Mouse (Mus musculus): ENCODE data around the gene Pgpep1l. TPM values are rescaled to one million over a fixed set of nuclear protein-coding genes. Genes with fewer than 3 reads are reported as not detected.
"Not testable (repeated sequence)": the region's sequence is repeated elsewhere in the genome, so short reads cannot be mapped to it uniquely, and the experiment has no call there.

Gene Pgpep1l
- polyA plus RNA-seq, 1 experiment from 2014 or later, result not detected

- 77% methylated on average over 7 of the region's 7 CpGs for WGBS
- H3K9me3 ChIP-seq (replicated peaks; ENCODE audit: control insufficient read depth, low read length, poor library complexity, severe bottlenecking), result no peaks in the 10 kb centered on the region
- H3K27ac ChIP-seq (ENCODE audit: low read length), result no peak overlapping the region
- H3K4me1 ChIP-seq (ENCODE audit: control insufficient read depth, insufficient read depth, low read length), result no peaks in the 10 kb centered on the region
- no peak overlapping the region for H3K9ac ChIP-seq (ENCODE audit: low read depth, low read length)
- no peaks in the 10 kb centered on the region for H3K36me3 ChIP-seq (ENCODE audit: control insufficient read depth, insufficient read depth, low read length)
- H3K27me3 ChIP-seq (ENCODE audit: control insufficient read depth, insufficient read depth, low read depth, low read length), result no peaks in the 10 kb centered on the region
- H3K4me2 ChIP-seq (ENCODE audit: low read length), result no peak overlapping the region
- no peak for ATAC-seq
- H3K4me3 ChIP-seq (ENCODE audit: low read depth, low read length), result no peak overlapping the region
These were observed 37.1 kb upstream of the Pgpep1l start for GRCm38 (mm10) chr7:68301160-68301559.

- H3K27ac ChIP-seq (ENCODE audit: low read length), result no peak overlapping the region
- no peaks in the 10 kb centered on the region for H3K36me3 ChIP-seq (ENCODE audit: control insufficient read depth, insufficient read depth, low read length)
- H3K9ac ChIP-seq (ENCODE audit: low read depth, low read length), result no peak overlapping the region
- no peaks in the 10 kb centered on the region for H3K4me1 ChIP-seq (ENCODE audit: control insufficient read depth, insufficient read depth, low read length)
- H3K27me3 ChIP-seq (ENCODE audit: control insufficient read depth, insufficient read depth, low read depth, low read length), result no peaks in the 10 kb centered on the region
- H3K4me3 ChIP-seq (ENCODE audit: low read depth, low read length), result no peak overlapping the region
- WGBS, result 86% methylated on average over 13 of the region's 13 CpGs
- no peaks in the 10 kb centered on the region for H3K9me3 ChIP-seq (replicated peaks; ENCODE audit: control insufficient read depth, low read length, poor library complexity, severe bottlenecking)
- ATAC-seq, result no peak
- no peak overlapping the region for H3K4me2 ChIP-seq (ENCODE audit: low read length)
These were observed 34.5 kb upstream of the Pgpep1l start for GRCm38 (mm10) chr7:68298381-68299076.

- Histone ChIP-seq H3K4me2 (ENCODE audit: low read length) (no peak overlapping the region), H3K9ac (ENCODE audit: low read depth, low read length) (no peak overlapping the region), H3K36me3 (ENCODE audit: control insufficient read depth, insufficient read depth, low read length) (no peaks in the 10 kb centered on the region), H3K27ac (ENCODE audit: low read length) (no peak overlapping the region), H3K9me3 (replicated peaks; ENCODE audit: control insufficient read depth, low read length, poor library complexity, severe bottlenecking) (no peaks in the 10 kb centered on the region), H3K27me3 (ENCODE audit: control insufficient read depth, insufficient read depth, low read depth, low read length) (no peaks in the 10 kb centered on the region), H3K4me1 (ENCODE audit: control insufficient read depth, insufficient read depth, low read length) (no peaks in the 10 kb centered on the region), H3K4me3 (ENCODE audit: low read depth, low read length) (no peak overlapping the region)
- 93% methylated on average over 5 of the region's 5 CpGs for WGBS
- no peak for ATAC-seq
These were observed 32.5 kb upstream of the Pgpep1l start for GRCm38 (mm10) chr7:68296487-68296886.

GRCm38 (mm10) chr7:68293997-68294789 lies 30.2 kb upstream of the Pgpep1l start:
- H3K9me3 ChIP-seq (replicated peaks; ENCODE audit: control insufficient read depth, low read length, poor library complexity, severe bottlenecking), result no peaks in the 10 kb centered on the region
- H3K27ac ChIP-seq (ENCODE audit: low read length), result no peak overlapping the region
- no peak overlapping the region for H3K4me2 ChIP-seq (ENCODE audit: low read length)
- no peak for ATAC-seq
- no peaks in the 10 kb centered on the region for H3K4me1 ChIP-seq (ENCODE audit: control insufficient read depth, insufficient read depth, low read length)
- H3K36me3 ChIP-seq (ENCODE audit: control insufficient read depth, insufficient read depth, low read length), result no peaks in the 10 kb centered on the region
- H3K4me3 ChIP-seq (ENCODE audit: low read depth, low read length), result no peak overlapping the region
- 76% methylated on average over 16 of the region's 16 CpGs for WGBS
- H3K9ac ChIP-seq (ENCODE audit: low read depth, low read length), result no peak overlapping the region
- no peaks in the 10 kb centered on the region for H3K27me3 ChIP-seq (ENCODE audit: control insufficient read depth, insufficient read depth, low read depth, low read length)

GRCm38 (mm10) chr7:68291603-68292002 lies 27.6 kb upstream of the Pgpep1l start:
- Histone ChIP-seq H3K9me3 (replicated peaks; ENCODE audit: control insufficient read depth, low read length, poor library complexity, severe bottlenecking) (no peaks in the 10 kb centered on the region), H3K4me2 (ENCODE audit: low read length) (no peak overlapping the region), H3K27ac (ENCODE audit: low read length) (no peak overlapping the region), H3K4me3 (ENCODE audit: low read depth, low read length) (no peak overlapping the region), H3K36me3 (ENCODE audit: control insufficient read depth, insufficient read depth, low read length) (no peaks in the 10 kb centered on the region), H3K27me3 (ENCODE audit: control insufficient read depth, insufficient read depth, low read depth, low read length) (no peaks in the 10 kb centered on the region), H3K9ac (ENCODE audit: low read depth, low read length) (no peak overlapping the region), H3K4me1 (ENCODE audit: control insufficient read depth, insufficient read depth, low read length) (no peaks in the 10 kb centered on the region)
- ATAC-seq, result no peak
- WGBS, result 69% methylated on average over 1 of the region's 1 CpGs

GRCm38 (mm10) chr7:68289081-68289480 lies 25.0 kb upstream of the Pgpep1l start:
- Histone ChIP-seq H3K9ac (ENCODE audit: low read depth, low read length) (no peak overlapping the region), H3K4me1 (ENCODE audit: control insufficient read depth, insufficient read depth, low read length) (no peaks in the 10 kb centered on the region), H3K27ac (ENCODE audit: low read length) (no peak overlapping the region), H3K9me3 (replicated peaks; ENCODE audit: control insufficient read depth, low read length, poor library complexity, severe bottlenecking) (no peaks in the 10 kb centered on the region), H3K36me3 (ENCODE audit: control insufficient read depth, insufficient read depth, low read length) (no peaks in the 10 kb centered on the region), H3K27me3 (ENCODE audit: control insufficient read depth, insufficient read depth, low read depth, low read length) (no peaks in the 10 kb centered on the region), H3K4me2 (ENCODE audit: low read length) (no peak overlapping the region), H3K4me3 (ENCODE audit: low read depth, low read length) (no peak overlapping the region)
- WGBS, result 94% methylated on average over 8 of the region's 8 CpGs
- no peak for ATAC-seq

GRCm38 (mm10) chr7:68288000-68288399 lies 24.0 kb upstream of the Pgpep1l start:
- WGBS, result 96% methylated on average over 4 of the region's 4 CpGs
- ATAC-seq; H3K36me3 ChIP-seq (ENCODE audit: control insufficient read depth, insufficient read depth, low read length): not testable (repeated sequence)

GRCm38 (mm10) chr7:68287582-68287981 lies 23.5 kb upstream of the Pgpep1l start:
- 91% methylated on average over 2 of the region's 2 CpGs for WGBS
- no peak overlapping the region for H3K4me3 ChIP-seq (ENCODE audit: low read depth, low read length)
- no peaks in the 10 kb centered on the region for H3K4me1 ChIP-seq (ENCODE audit: control insufficient read depth, insufficient read depth, low read length)

More at GRCm38 (mm10) chr7:68288000-68288399, 24.0 kb upstream of the Pgpep1l start:
- H3K4me2 ChIP-seq (ENCODE audit: low read length); H3K9ac ChIP-seq (ENCODE audit: low read depth, low read length); H3K4me1 ChIP-seq (ENCODE audit: control insufficient read depth, insufficient read depth, low read length); H3K27me3 ChIP-seq (ENCODE audit: control insufficient read depth, insufficient read depth, low read depth, low read length); H3K9me3 ChIP-seq (replicated peaks; ENCODE audit: control insufficient read depth, low read length, poor library complexity, severe bottlenecking); H3K4me3 ChIP-seq (ENCODE audit: low read depth, low read length); H3K27ac ChIP-seq (ENCODE audit: low read length): not testable (repeated sequence)

More at GRCm38 (mm10) chr7:68287582-68287981, 23.5 kb upstream of the Pgpep1l start:
- no peak overlapping the region for H3K4me2 ChIP-seq (ENCODE audit: low read length)
- H3K36me3 ChIP-seq (ENCODE audit: control insufficient read depth, insufficient read depth, low read length), result no peaks in the 10 kb centered on the region
- ATAC-seq, result no peak
- H3K27ac ChIP-seq (ENCODE audit: low read length), result no peak overlapping the region
- H3K27me3 ChIP-seq (ENCODE audit: control insufficient read depth, insufficient read depth, low read depth, low read length), result no peaks in the 10 kb centered on the region
- no peaks in the 10 kb centered on the region for H3K9me3 ChIP-seq (replicated peaks; ENCODE audit: control insufficient read depth, low read length, poor library complexity, severe bottlenecking)
- H3K9ac ChIP-seq (ENCODE audit: low read depth, low read length), result no peak overlapping the region

All from midbrain, embryonic 16.5 days (tissue).